Mouse (Mus musculus) hindbrain, embryonic 15.5 days (tissue): ENCODE measurements around the gene Phf13. TPM values are rescaled to one million over a fixed set of nuclear protein-coding genes. Genes with fewer than 3 reads are reported as not detected.
"Not testable (repeated sequence)": the region's sequence is repeated elsewhere in the genome, so short reads cannot be mapped to it uniquely, and the experiment has no call there.

Experiments
- ATAC-seq: fragments of 200-750 bp; cut with Nextera tagmentation; 2 replicates; pipeline ENCODE4 v1.8.0; 2017; ENCODE audit warnings: low read depth, moderate number of reproducible peaks, moderate TSS enrichment; ENCODE audit not compliant: low FRiP score
- H3K27ac ChIP-seq: fragments of 300-500 bp; sonication (generic); replicated peaks from 2 replicates; pipeline ENCODE4 v1.5.1; 2015; ENCODE audit warnings: mild to moderate bottlenecking, inconsistent platforms
- H3K27me3 ChIP-seq: fragments of 300-500 bp; sonication (generic); 2 replicates; pipeline ENCODE4 v1.6.1; 2015; ENCODE audit warnings: control low read depth, inconsistent platforms
- H3K36me3 ChIP-seq: fragments of 300-500 bp; sonication (generic); 2 replicates; pipeline ENCODE4 v1.6.1; 2015; ENCODE audit warnings: control low read depth, inconsistent platforms
- H3K4me1 ChIP-seq: fragments of 300-500 bp; sonication (generic); replicated peaks from 2 replicates; pipeline ENCODE4 v1.6.1; 2015; ENCODE audit warnings: control low read depth, inconsistent platforms
- H3K4me2 ChIP-seq: fragments of 300-500 bp; sonication (generic); 2 replicates; pipeline ENCODE4 v1.6.1; 2015; ENCODE audit warnings: moderate library complexity, mild to moderate bottlenecking, inconsistent platforms
- H3K4me3 ChIP-seq: fragments of 300-500 bp; sonication (generic); 2 replicates; pipeline ENCODE4 v1.5.1; 2015; ENCODE audit warnings: mild to moderate bottlenecking, inconsistent platforms
- H3K9ac ChIP-seq: fragments of 300-500 bp; sonication (generic); 2 replicates; pipeline ENCODE4 v1.6.1; 2015; ENCODE audit warnings: inconsistent platforms
- H3K9me3 ChIP-seq: fragments of 300-500 bp; sonication (generic); 2 replicates; pipeline ENCODE4 v1.6.1; 2016; ENCODE audit warnings: control low read depth, inconsistent platforms
- WGBS: fragments of 180-500 bp; shearing (Covaris S2); methylation state at CpG from one replicate; pipeline ENCODE4 v1.1.7; 2015; 5-methylcytosine and 5-hydroxymethylcytosine counted together
- polyA plus RNA-seq: library from polyadenylated mRNA; unstranded; fragments of >200 nt; fragmentation: Nextera tagmentation; extraction: Ambion mirVana; gene quantifications from 2 replicates; pipeline ENCODE4 v1.2.1, GENCODE M21; 2015

The Phf13 gene
- polyA plus RNA-seq = 23.1 and 25.5 TPM in 2 replicates

GRCm38 (mm10) chr4:151996173-151996950, at the start of gene Phf13:
Gene Phf13, minus strand, starts transcription at chr4:151996258.
- under 1% methylated on average over 91 of the region's 94 CpGs for WGBS

GRCm38 (mm10) chr4:152044609-152045008, 48.6 kb upstream of the Phf13 start:
- peaks cover 63% of the 10 kb centered on the region for H3K36me3 ChIP-seq
- H3K9ac ChIP-seq = no peak overlapping the region

More at GRCm38 (mm10) chr4:151996173-151996950, at the start of gene Phf13:
- Histone ChIP-seq H3K4me3 (peak within 1 kb of the TSS; percentile 99), H3K27ac (peak within 1 kb of the TSS; percentile 90), H3K4me1 (peaks cover 25% of the 10 kb centered on the region), H3K4me2 (peak within 1 kb of the TSS; percentile 87), H3K27me3 (no peaks in the 10 kb centered on the region), H3K36me3 (peaks cover 10% of the 10 kb centered on the region), H3K9ac (peak within 1 kb of the TSS; percentile 83), H3K9me3 (no peaks in the 10 kb centered on the region)
- peak; percentile 96 for ATAC-seq

GRCm38 (mm10) chr4:152043171-152043570, 47.1 kb upstream of the Phf13 start:
- Histone ChIP-seq H3K4me3 (no peak overlapping the region), H3K9me3 (no peaks in the 10 kb centered on the region), H3K27ac (no peak overlapping the region), H3K27me3 (no peaks in the 10 kb centered on the region), H3K4me2 (no peak overlapping the region), H3K36me3 (peaks cover 55% of the 10 kb centered on the region), H3K4me1 (peaks cover 14% of the 10 kb centered on the region), H3K9ac (no peak overlapping the region)
- ATAC-seq = no peak
- 90% methylated on average over 3 of the region's 3 CpGs for WGBS

More at GRCm38 (mm10) chr4:152044609-152045008, 48.6 kb upstream of the Phf13 start:
- Histone ChIP-seq H3K4me1 (peaks cover 10% of the 10 kb centered on the region), H3K9me3 (no peaks in the 10 kb centered on the region), H3K4me3 (no peak overlapping the region), H3K27me3 (no peaks in the 10 kb centered on the region), H3K27ac (no peak overlapping the region), H3K4me2 (no peak overlapping the region)
- WGBS = 79% methylated on average over 6 of the region's 6 CpGs
- no peak for ATAC-seq

- Histone ChIP-seq H3K4me1 (peaks cover 14% of the 10 kb centered on the region), H3K36me3 (peaks cover 45% of the 10 kb centered on the region), H3K27me3 (no peaks in the 10 kb centered on the region), H3K27ac (no peak overlapping the region), H3K4me3 (no peak overlapping the region), H3K9me3 (no peaks in the 10 kb centered on the region), H3K4me2 (no peak overlapping the region), H3K9ac (no peak overlapping the region)
- WGBS = 95% methylated on average over 22 of the region's 22 CpGs
- no peak for ATAC-seq
These were observed 46.0 kb upstream of the Phf13 start for GRCm38 (mm10) chr4:152041924-152042641.

GRCm38 (mm10) chr4:152039831-152040310, 43.8 kb upstream of the Phf13 start:
- H3K4me2 ChIP-seq = peak overlapping the region; percentile 84
- H3K27ac ChIP-seq = peak overlapping the region; percentile 72; the same call in 1 of the 2 replicates
- H3K27me3 ChIP-seq = no peaks in the 10 kb centered on the region
- peak overlapping the region; percentile 96 for H3K4me3 ChIP-seq
- peak overlapping the region; percentile 82 for H3K9ac ChIP-seq
- peaks cover 27% of the 10 kb centered on the region for H3K36me3 ChIP-seq
- 4% methylated on average over 25 of the region's 25 CpGs for WGBS
- H3K9me3 ChIP-seq = no peaks in the 10 kb centered on the region
- H3K4me1 ChIP-seq = peaks cover 14% of the 10 kb centered on the region
- no peak for ATAC-seq

GRCm38 (mm10) chr4:152038985-152039830, 43.1 kb upstream of the Phf13 start, which contains the start of gene Nol9:
Gene Nol9, plus strand, starts transcription at chr4:152039321.
- Histone ChIP-seq H3K4me3 (peak within 1 kb of the TSS; percentile 96), H3K4me2 (peak within 1 kb of the TSS; percentile 84), H3K27me3 (no peaks in the 10 kb centered on the region), H3K9ac (peak within 1 kb of the TSS; percentile 82), H3K27ac (peak within 1 kb of the TSS; percentile 72), H3K36me3 (peaks cover 23% of the 10 kb centered on the region), H3K9me3 (no peaks in the 10 kb centered on the region), H3K4me1 (peaks cover 14% of the 10 kb centered on the region)
- under 1% methylated on average over 45 of the region's 86 CpGs for WGBS
- peak; percentile 89 for ATAC-seq

- WGBS = 49% methylated on average over 10 of the region's 10 CpGs
- peak within 1 kb of the TSS; percentile 82 for H3K9ac ChIP-seq
- H3K27me3 ChIP-seq = no peaks in the 10 kb centered on the region
- no peaks in the 10 kb centered on the region for H3K9me3 ChIP-seq
- H3K36me3 ChIP-seq = peaks cover 20% of the 10 kb centered on the region
- ATAC-seq = peak; percentile 23; the same call in 1 of the 2 replicates
- H3K27ac ChIP-seq = peak within 1 kb of the TSS; percentile 72
- H3K4me3 ChIP-seq = peak within 1 kb of the TSS; percentile 96
- peak within 1 kb of the TSS; percentile 84 for H3K4me2 ChIP-seq
- peaks cover 14% of the 10 kb centered on the region for H3K4me1 ChIP-seq
These were observed 42.3 kb upstream of the Phf13 start, which contains the start of gene Tas1r1 for GRCm38 (mm10) chr4:152038225-152038984. Gene Tas1r1, minus strand, starts transcription at chr4:152038568.

GRCm38 (mm10) chr4:152036464-152036863, 40.4 kb upstream of the Phf13 start:
- not testable (repeated sequence) for H3K4me2 ChIP-seq, H3K9me3 ChIP-seq, H3K27ac ChIP-seq, H3K9ac ChIP-seq, H3K27me3 ChIP-seq, H3K36me3 ChIP-seq, H3K4me3 ChIP-seq, ATAC-seq
- H3K4me1 ChIP-seq = peaks cover 14% of the 10 kb centered on the region
- 92% methylated on average over 6 of the region's 6 CpGs for whole genome bisulfite sequencing

- WGBS = 92% methylated on average over 13 of the region's 13 CpGs
- no peak for ATAC-seq
- no peaks in the 10 kb centered on the region for H3K27me3 ChIP-seq
- H3K4me2 ChIP-seq = no peak overlapping the region
- H3K4me3 ChIP-seq = no peak overlapping the region
- no peak overlapping the region for H3K9ac ChIP-seq
- peaks cover 20% of the 10 kb centered on the region for H3K4me1 ChIP-seq
- H3K9me3 ChIP-seq = no peaks in the 10 kb centered on the region
- no peaks in the 10 kb centered on the region for H3K36me3 ChIP-seq
- no peak overlapping the region for H3K27ac ChIP-seq
These were observed 36.9 kb upstream of the Phf13 start for GRCm38 (mm10) chr4:152032922-152033321.

- ATAC-seq = no peak
- H3K9me3 ChIP-seq = no peaks in the 10 kb centered on the region
- peaks cover 42% of the 10 kb centered on the region for H3K4me1 ChIP-seq
- peak overlapping the region; percentile 20 for H3K4me2 ChIP-seq
- 56% methylated on average over 4 of the region's 4 CpGs for WGBS
- no peak overlapping the region for H3K9ac ChIP-seq
- H3K36me3 ChIP-seq = no peaks in the 10 kb centered on the region
- no peak overlapping the region for H3K27ac ChIP-seq
- no peaks in the 10 kb centered on the region for H3K27me3 ChIP-seq
- H3K4me3 ChIP-seq = no peak overlapping the region
These were observed 33.9 kb upstream of the Phf13 start for GRCm38 (mm10) chr4:152029997-152030396.

- no peaks in the 10 kb centered on the region for H3K9me3 ChIP-seq
- no peak overlapping the region for H3K9ac ChIP-seq
- no peaks in the 10 kb centered on the region for H3K27me3 ChIP-seq
- no peak overlapping the region for H3K27ac ChIP-seq
- WGBS = 37% methylated on average over 5 of the region's 5 CpGs
- H3K4me1 ChIP-seq = peaks cover 51% of the 10 kb centered on the region
- peak overlapping the region; percentile 99 for H3K4me2 ChIP-seq
- ATAC-seq = no peak
- no peak overlapping the region for H3K4me3 ChIP-seq
- no peaks in the 10 kb centered on the region for H3K36me3 ChIP-seq
These were observed 33.0 kb upstream of the Phf13 start for GRCm38 (mm10) chr4:152029087-152029486.
